Mouse (Mus musculus) forebrain, embryonic 11.5 days (tissue): Measurements from ENCODE around the gene Fam81b. TPM values are rescaled to one million over a fixed set of nuclear protein-coding genes. Genes with fewer than 3 reads are reported as not detected.

ENCODE experiments used
- ATAC-seq: fragments of 200-750 bp; cut with Nextera tagmentation; replicated peaks from 2 replicates; pipeline ENCODE4 v1.8.0; 2017; ENCODE audit warnings: moderate TSS enrichment; ENCODE audit not compliant: low FRiP score
- DNase-seq: peaks from one replicate; pipeline ENCODE4 v3.0.0-alpha.2; 2017; ENCODE audit warnings: low spot score
- H3K27ac ChIP-seq: fragments of 300-500 bp; sonication (generic); 2 replicates; pipeline ENCODE4 v1.5.1; 2014; ENCODE audit warnings: low read depth, low read length
- H3K27me3 ChIP-seq: fragments of 300-500 bp; sonication (generic); 2 replicates; pipeline ENCODE4 v1.6.1; 2014; ENCODE audit warnings: mild to moderate bottlenecking, low read length, mixed read lengths; ENCODE audit not compliant: control insufficient read depth, insufficient read depth
- H3K36me3 ChIP-seq: fragments of 300-500 bp; sonication (generic); 2 replicates; pipeline ENCODE4 v1.6.1; 2014; ENCODE audit warnings: mild to moderate bottlenecking, low read length, moderate library complexity, mixed read lengths; ENCODE audit not compliant: control insufficient read depth, insufficient read depth
- H3K4me1 ChIP-seq: fragments of 300-500 bp; sonication (generic); replicated peaks from 2 replicates; pipeline ENCODE4 v1.6.1; 2014; ENCODE audit warnings: low read length, mixed read lengths; ENCODE audit not compliant: control insufficient read depth, insufficient read depth
- H3K4me2 ChIP-seq: fragments of 300-500 bp; sonication (generic); 2 replicates; pipeline ENCODE4 v1.6.1; 2014; ENCODE audit warnings: low read depth, mild to moderate bottlenecking, low read length, moderate library complexity, mixed read lengths; ENCODE audit not compliant: severe bottlenecking
- H3K4me3 ChIP-seq: fragments of 300-500 bp; sonication (generic); 2 replicates; pipeline ENCODE4 v1.5.1; 2014; ENCODE audit warnings: low read depth, low read length
- H3K9ac ChIP-seq: fragments of 300-500 bp; sonication (generic); 2 replicates; pipeline ENCODE4 v1.6.1; 2014; ENCODE audit warnings: low read length
- H3K9me3 ChIP-seq: fragments of 300-500 bp; sonication (generic); 2 replicates; pipeline ENCODE4 v1.6.1; 2016; ENCODE audit warnings: low read length, mixed read lengths; ENCODE audit not compliant: control insufficient read depth
- WGBS: fragments of 180-500 bp; shearing (Covaris S2); extraction: QIAGEN DNeasy Blood & Tissue Kit; methylation state at CpG from one replicate; pipeline ENCODE4 v1.1.7; 2014; 5-methylcytosine and 5-hydroxymethylcytosine counted together
- polyA plus RNA-seq: library from polyadenylated mRNA; unstranded; fragments of >200 nt; fragmentation: Nextera tagmentation; extraction: Ambion mirVana; gene quantifications from 2 replicates; pipeline ENCODE4 v1.2.1, GENCODE M21; 2014

Gene Fam81b
- polyA plus RNA-seq, 1 experiment from 2014 or later = not detected

DNA sequence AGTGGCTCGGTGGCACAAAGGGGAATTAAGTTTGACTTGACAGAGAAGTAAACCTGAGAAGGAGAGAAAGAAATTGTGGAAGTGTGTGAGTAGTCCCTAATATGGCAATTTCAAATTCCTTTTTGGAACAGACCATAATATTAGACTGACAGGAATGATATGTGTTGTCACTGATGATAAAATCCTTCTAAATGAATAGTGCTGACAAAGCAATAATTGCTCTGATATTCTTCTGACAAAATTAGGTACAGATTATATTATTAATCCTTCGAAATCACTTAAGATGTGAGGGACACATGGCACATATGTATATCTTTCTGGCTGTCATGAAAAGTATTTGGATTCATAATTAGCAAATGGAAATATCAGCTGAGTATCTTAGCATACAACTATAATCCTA, 89.9 kb downstream of the Fam81b start:
- no peak overlapping the region for H3K27ac ChIP-seq
- WGBS = 91% methylated on average over 2 of the region's 2 CpGs

DNA sequence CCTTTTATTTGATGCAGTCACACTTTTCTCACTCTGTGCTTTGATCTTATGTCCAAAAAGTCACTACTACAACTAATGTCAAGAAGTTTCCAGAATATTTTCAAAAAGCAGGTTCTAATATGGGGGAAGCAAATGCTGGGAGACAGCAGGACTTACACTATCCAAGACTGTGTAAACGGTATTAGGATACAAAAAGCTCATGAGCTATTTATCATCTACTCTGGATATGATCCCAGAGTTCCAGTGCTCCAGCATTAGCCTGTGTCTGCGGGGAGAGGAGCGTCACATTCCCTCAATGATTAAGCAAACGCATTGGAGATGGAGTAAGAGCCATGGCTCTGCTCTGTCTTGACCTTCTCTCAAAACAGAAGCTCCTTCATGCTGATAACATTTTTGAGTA, 104.9 kb downstream of the Fam81b start:
- ATAC-seq = no peak
- no peaks in the 10 kb centered on the region for H3K27me3 ChIP-seq

More for the DNA sequence above, 89.9 kb downstream of the Fam81b start:
- H3K9me3 ChIP-seq = no peaks in the 10 kb centered on the region
- no peak overlapping the region for H3K4me2 ChIP-seq
- H3K4me3 ChIP-seq = no peak overlapping the region
- no peak for DNase-seq
- no peaks in the 10 kb centered on the region for H3K36me3 ChIP-seq
- H3K9ac ChIP-seq = no peak overlapping the region
- ATAC-seq = no peak
- H3K27me3 ChIP-seq = no peaks in the 10 kb centered on the region
- H3K4me1 ChIP-seq = no peaks in the 10 kb centered on the region

DNA sequence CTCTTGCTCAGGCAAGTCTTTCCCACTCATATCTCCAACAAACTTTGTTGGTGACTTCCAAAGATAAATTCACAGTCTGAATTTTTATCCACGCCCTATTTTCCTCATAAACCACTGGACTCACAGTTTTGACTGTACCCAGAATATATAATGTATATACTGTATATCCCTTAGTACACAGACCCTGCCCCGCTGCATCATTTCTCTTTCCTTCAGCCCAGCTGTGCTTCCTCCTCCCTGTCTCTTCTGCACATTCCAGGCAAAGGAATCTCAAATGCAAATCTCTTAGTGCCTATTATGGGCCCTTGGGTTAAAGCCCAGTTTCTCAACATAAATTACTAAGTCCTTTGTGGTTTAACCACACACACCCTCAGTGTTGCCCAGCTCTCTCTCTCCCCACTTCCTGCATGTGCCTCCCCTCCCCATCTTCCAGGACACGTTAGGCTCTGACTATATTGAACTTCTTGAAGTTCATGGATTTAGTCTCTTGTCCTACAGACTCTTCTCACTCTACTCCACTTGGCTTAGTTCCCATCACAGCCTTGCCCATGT, 107.5 kb downstream of the Fam81b start:
- Histone ChIP-seq H3K4me2 (no peak overlapping the region), H3K4me1 (no peaks in the 10 kb centered on the region), H3K9me3 (no peaks in the 10 kb centered on the region), H3K27ac (no peak overlapping the region), H3K27me3 (no peaks in the 10 kb centered on the region), H3K36me3 (no peaks in the 10 kb centered on the region), H3K4me3 (no peak overlapping the region), H3K9ac (no peak overlapping the region)
- DNase-seq = no peak
- 92% methylated on average over 3 of the region's 3 CpGs for WGBS
- no peak for ATAC-seq

More for the DNA sequence above, 104.9 kb downstream of the Fam81b start:
- DNase-seq = no peak
- H3K4me2 ChIP-seq = no peak overlapping the region
- H3K9me3 ChIP-seq = no peaks in the 10 kb centered on the region
- H3K4me3 ChIP-seq = no peak overlapping the region
- no peaks in the 10 kb centered on the region for H3K4me1 ChIP-seq
- WGBS = 87% methylated on average over 4 of the region's 4 CpGs
- no peak overlapping the region for H3K27ac ChIP-seq
- no peak overlapping the region for H3K9ac ChIP-seq
- no peaks in the 10 kb centered on the region for H3K36me3 ChIP-seq

DNA sequence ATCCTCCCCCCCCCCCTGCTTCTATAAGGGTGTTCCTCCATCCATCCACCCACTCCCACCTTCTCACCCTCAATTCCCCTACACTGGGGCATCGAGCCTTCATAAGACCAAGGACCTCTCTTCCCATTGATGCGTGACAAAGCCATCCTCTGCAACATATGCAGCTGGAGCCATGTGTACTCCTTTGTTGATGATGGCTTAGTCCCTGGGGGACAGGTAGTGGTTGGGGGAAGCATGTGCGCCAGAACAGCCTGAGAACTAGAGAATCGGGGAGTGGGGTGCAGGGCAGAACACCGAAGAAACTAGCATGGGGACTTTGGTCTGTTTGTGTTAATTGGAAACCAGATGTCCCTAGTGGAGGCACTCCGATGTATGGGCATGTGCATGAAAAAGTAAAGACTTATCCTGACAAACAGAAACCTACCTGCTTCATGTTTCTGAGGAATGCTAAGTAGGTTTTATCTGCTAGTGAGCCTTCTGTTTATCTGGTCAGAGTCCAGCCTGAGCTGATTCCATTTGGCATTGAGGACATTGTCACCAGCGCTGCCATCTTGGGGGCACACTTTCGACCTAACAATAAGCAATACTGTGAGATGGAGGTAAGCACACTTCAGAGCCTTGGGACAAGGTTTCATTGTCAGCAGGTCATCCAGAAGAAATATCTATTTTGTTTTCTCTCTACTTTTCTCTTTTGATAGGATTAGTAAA, 109.3 kb downstream of the Fam81b start:
- Histone ChIP-seq H3K36me3 (no peaks in the 10 kb centered on the region), H3K27me3 (no peaks in the 10 kb centered on the region), H3K9me3 (no peaks in the 10 kb centered on the region), H3K4me3 (no peak overlapping the region), H3K9ac (no peak overlapping the region), H3K27ac (no peak overlapping the region), H3K4me2 (no peak overlapping the region), H3K4me1 (no peaks in the 10 kb centered on the region)
- 0 out of 2 replicates have a peak, but pooled peaks have one; percentile 21 for ATAC-seq
- DNase-seq = no peak
- WGBS = 93% methylated on average over 8 of the region's 8 CpGs

DNA sequence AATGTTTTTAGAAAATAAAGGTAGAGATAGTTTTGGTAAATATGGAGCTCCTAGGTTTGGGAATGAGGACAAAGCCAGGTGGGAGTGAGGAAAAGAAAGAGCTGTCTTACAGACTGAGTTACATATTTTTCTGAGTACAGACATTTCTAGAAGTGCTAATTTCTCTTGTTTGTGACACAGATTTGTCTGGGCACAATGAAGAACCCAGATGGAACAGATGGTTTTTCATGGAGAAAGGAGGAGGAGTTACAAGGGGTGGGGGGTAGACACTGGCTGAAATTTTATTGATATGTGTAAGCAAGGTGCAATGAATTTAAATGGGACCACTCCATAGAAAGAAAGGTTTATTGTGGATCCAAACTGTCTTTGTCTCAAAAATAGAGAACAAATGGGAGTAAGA, 109.9 kb downstream of the Fam81b start:
- ATAC-seq = no peak

DNA sequence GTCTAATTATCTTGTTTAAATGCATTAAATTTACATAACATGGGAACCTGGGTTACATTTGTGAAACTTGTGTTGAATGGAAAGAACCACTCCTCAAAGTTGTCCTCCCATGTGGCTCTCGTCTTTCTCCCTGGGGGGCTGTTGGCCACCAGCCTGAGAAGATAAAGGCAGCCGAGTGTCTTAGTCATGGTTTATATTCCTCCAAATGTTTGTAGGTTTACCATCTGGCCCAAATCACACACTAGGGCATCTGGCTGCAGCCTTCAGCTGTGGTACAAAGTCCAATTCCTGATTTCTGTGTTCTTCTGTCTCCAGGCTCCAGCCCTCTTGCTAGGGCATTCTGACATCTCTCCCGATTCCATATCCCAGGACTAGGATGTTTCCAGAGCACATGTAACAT, 114.6 kb downstream of the Fam81b start:
- no peak overlapping the region for H3K4me2 ChIP-seq
- WGBS = 87% methylated on average over 3 of the region's 3 CpGs
- ATAC-seq = no peak
- H3K9ac ChIP-seq = no peak overlapping the region
- no peak for DNase-seq
- H3K4me1 ChIP-seq = no peaks in the 10 kb centered on the region
- no peaks in the 10 kb centered on the region for H3K9me3 ChIP-seq
- H3K27me3 ChIP-seq = no peaks in the 10 kb centered on the region
- no peaks in the 10 kb centered on the region; the same call in 1 of the 2 replicates for H3K36me3 ChIP-seq
- H3K4me3 ChIP-seq = no peak overlapping the region
- H3K27ac ChIP-seq = no peak overlapping the region

More for the DNA sequence above, 109.9 kb downstream of the Fam81b start:
- H3K4me2 ChIP-seq = no peak overlapping the region
- H3K27ac ChIP-seq = no peak overlapping the region
- H3K9me3 ChIP-seq = no peaks in the 10 kb centered on the region
- no peak overlapping the region for H3K9ac ChIP-seq
- no peak overlapping the region for H3K4me3 ChIP-seq
- DNase-seq = no peak
- no peaks in the 10 kb centered on the region for H3K36me3 ChIP-seq
- H3K4me1 ChIP-seq = no peaks in the 10 kb centered on the region
- H3K27me3 ChIP-seq = no peaks in the 10 kb centered on the region

DNA sequence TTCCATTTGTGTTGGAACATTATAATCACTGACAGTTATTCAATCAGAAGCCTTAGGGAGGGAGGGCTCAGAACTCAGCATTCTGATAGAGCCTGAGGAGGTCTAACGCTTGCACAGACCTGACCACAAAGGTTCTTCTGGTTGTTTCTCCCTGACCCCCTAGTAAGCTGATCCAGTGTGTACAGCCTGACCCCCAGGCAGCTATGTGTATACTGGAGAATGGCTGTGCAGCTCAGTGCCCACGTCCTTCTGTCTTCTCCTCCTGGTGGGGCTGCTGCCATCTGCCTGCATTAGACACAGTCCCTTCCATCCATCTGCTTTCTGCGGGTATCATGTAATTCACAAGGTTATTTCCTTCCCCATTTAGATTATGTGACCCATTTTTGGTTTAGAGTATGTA, 115.7 kb downstream of the Fam81b start:
- H3K9me3 ChIP-seq = no peaks in the 10 kb centered on the region
- 86% methylated on average over 3 of the region's 3 CpGs for WGBS
- no peak overlapping the region for H3K4me3 ChIP-seq
- no peaks in the 10 kb centered on the region for H3K27me3 ChIP-seq
- H3K36me3 ChIP-seq = no peaks in the 10 kb centered on the region; the same call in 1 of the 2 replicates
- no peaks in the 10 kb centered on the region for H3K4me1 ChIP-seq
- no peak overlapping the region for H3K27ac ChIP-seq
- ATAC-seq = no peak
- H3K9ac ChIP-seq = no peak overlapping the region
- no peak overlapping the region for H3K4me2 ChIP-seq
- DNase-seq = no peak

DNA sequence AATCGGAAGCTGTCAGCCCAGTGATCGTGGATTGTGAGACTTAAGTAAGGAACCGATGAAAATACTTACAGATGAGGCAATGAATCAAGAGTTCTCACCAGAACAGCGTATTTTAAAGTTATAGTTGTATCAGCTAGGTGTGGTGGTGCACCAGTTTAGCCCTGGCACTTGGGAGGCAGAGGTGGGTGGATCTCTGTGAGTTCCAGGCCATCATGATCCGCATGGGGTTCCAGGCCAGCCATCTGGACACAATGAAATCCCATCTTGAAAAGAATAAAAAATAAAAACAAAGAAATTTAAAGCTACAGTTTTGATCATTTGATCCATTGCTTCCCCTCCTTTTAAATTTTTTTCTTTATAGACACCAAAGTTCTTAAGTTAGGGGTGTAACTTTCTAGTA, 117.2 kb downstream of the Fam81b start:
- Histone ChIP-seq H3K27me3 (no peaks in the 10 kb centered on the region), H3K9ac (no peak overlapping the region), H3K4me3 (no peak overlapping the region), H3K9me3 (no peaks in the 10 kb centered on the region), H3K27ac (no peak overlapping the region), H3K36me3 (no peaks in the 10 kb centered on the region; the same call in 1 of the 2 replicates), H3K4me1 (no peaks in the 10 kb centered on the region), H3K4me2 (no peak overlapping the region)
- DNase-seq = no peak
- WGBS = 95% methylated on average over 5 of the region's 5 CpGs
- no peak for ATAC-seq

DNA sequence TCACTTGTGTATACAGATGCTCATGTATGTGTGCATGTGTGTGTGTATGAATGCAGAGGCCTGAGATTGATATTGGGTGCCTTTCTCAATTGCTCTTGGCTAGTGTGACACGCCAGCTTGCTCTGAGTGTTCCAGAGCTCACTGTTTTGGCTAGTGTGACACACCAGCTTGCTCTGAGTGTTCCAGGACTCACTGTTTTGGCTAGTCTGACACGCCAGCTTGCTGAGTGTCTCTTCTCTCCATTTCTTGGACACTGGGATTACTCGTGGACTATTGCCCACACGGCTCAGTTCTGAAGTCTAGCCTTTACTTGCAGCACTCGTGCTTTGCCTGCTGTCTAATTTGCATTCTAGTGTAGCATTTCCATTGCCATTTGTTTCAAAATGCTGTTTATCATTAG, 126.2 kb downstream of the Fam81b start:
- 90% methylated on average over 5 of the region's 5 CpGs for WGBS
- Histone ChIP-seq H3K9me3 (no peaks in the 10 kb centered on the region), H3K4me3 (no peak overlapping the region), H3K27ac (no peak overlapping the region), H3K9ac (no peak overlapping the region), H3K4me2 (no peak overlapping the region), H3K4me1 (no peaks in the 10 kb centered on the region), H3K36me3 (peaks cover 5% of the 10 kb centered on the region; the same call in 1 of the 2 replicates), H3K27me3 (no peaks in the 10 kb centered on the region)
- ATAC-seq (no peak), DNase-seq (no peak)
